Mouse (Mus musculus): ENCODE results near the gene Swap70.

GRCm38 (mm10) chr7:110296889-110297603 is 75.5 kb downstream of the Swap70 start:
- no peak for TF ChIP-seq CTCF (IDR thresholded peaks at IDR 0.05; ENCODE audit: control insufficient read depth, insufficient read depth, insufficient replicate concordance, low read depth, low read length)
- no peak for TF ChIP-seq POLR2A (IDR thresholded peaks at IDR 0.05; ENCODE audit: control insufficient read depth, low read depth, low read length)

All from testis, adult 2 months (tissue).